Mouse (Mus musculus) small intestine, adult 2 months (tissue): ENCODE results near the gene Lif.

ENCODE experiments used
- CTCF ChIP-seq: fragments of 200-500 bp; IDR thresholded peaks from 2 replicates; pipeline ENCODE4 v1.5.1; 2012; ENCODE audit warnings: low read depth, mild to moderate bottlenecking, control low read depth, inconsistent platforms, low read length, moderate library complexity, mixed read lengths; ENCODE audit not compliant: insufficient replicate concordance, insufficient read length; ENCODE audit errors: extremely low read depth
- POLR2A ChIP-seq: fragments of 200-500 bp; IDR thresholded peaks from 2 replicates; pipeline ENCODE4 v1.6.1; 2012; ENCODE audit warnings: low read depth, mild to moderate bottlenecking, control low read depth, inconsistent platforms, low read length, moderate library complexity

DNA sequence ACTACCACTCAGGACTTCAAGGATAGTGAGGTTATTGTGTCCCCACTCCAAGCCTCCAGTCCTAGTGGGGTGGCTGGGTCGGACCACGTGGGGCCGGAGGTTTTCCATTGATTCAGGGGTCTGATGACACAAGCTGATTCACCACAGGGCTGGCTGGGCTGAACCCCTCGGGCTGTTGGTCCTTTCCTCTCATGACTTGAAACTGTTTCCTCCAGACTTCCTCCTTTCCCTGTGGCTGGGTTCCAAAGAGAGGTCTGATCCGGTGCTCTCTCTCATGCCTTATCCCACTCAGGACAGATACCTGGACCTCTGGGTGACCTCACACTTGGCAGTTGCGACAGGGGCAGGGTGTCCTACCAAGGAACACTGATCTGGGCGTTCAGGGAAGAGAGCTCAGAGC lies 17.2 kb upstream of the Lif start:
- no peak for TF ChIP-seq CTCF
- no peak for TF ChIP-seq POLR2A
